Mouse (Mus musculus) bone marrow, adult 2 months (tissue): ENCODE measurements around the gene Parvb.

Experiments
- CTCF ChIP-seq: fragments of 200-500 bp; IDR thresholded peaks from 2 replicates; pipeline ENCODE4 v1.5.1; 2011; ENCODE audit warnings: low read length, control low read depth; ENCODE audit not compliant: control insufficient read depth, insufficient read depth
- POLR2A ChIP-seq: fragments of 200-500 bp; IDR thresholded peaks from 2 replicates; pipeline ENCODE4 v1.6.1; 2011; ENCODE audit warnings: low read depth, mild to moderate bottlenecking, control low read depth, low read length, borderline replicate concordance; ENCODE audit not compliant: control insufficient read depth

DNA sequence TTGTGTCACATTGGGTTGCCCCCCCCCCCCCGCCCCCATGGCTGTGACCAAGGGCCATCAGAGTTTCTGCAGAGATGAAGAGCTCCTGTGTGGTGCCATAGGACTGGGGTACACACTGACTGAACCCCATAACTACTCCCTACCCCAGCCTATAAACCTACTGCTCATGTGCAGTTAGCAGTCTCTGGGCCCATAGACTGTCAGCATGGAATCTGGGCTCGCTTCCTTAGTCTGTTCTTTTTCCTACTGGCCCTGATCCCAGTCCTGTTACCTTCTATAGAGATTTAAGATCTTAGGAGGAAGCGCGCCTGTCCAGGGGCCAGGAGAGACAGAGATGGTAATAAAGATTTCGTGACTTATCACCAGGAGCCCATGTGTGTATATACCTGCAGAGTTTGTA is 38.2 kb downstream of the Parvb start:
- no peak for TF ChIP-seq CTCF
- TF ChIP-seq POLR2A, result no peak
